In genomic region chr10:80114341-80115284, GRCm38 (mm10) we compare ENCODE assay signal across 8 mouse cellular contexts. TPM values are rescaled to one million over a fixed set of nuclear protein-coding genes. Genes with fewer than 3 reads are reported as not detected.
A peak's percentile ranks its signal among the peaks of the same experiment; 100 is the strongest.
DNase-seq lines count a peak whose midpoint lies in the region; ATAC-seq and TF ChIP-seq lines count a peak whose summit lies in the region.

No protein-coding gene starts in this region.

- peak; percentile 93 for TF ChIP-seq CTCF in E14TG2a.4 (conservative IDR thresholded peaks at IDR 0.05; ENCODE audit: low read length)
- TF ChIP-seq CTCF in lung, embryonic 14.5 days (IDR thresholded peaks at IDR 0.05; ENCODE audit: low read depth) = peak; percentile 98

- H3K27ac ChIP-seq in forebrain, embryonic 13.5 days = peak overlapping the region; percentile 67
- H3K27ac ChIP-seq in lung, embryonic 14.5 days (ENCODE audit: low read depth) = peak overlapping the region; percentile 89

- intact Hi-C loops in heart, postnatal 14 days (cut with DNase I) = loop anchor here (2.0 to 5.0 kb wide), 4 partner anchors 42 to 128 kb away; no protein-coding TSS in a partner anchor

- H3K9me3 ChIP-seq in E14TG2a.4 (ENCODE audit: low read length) = no peaks in the 10 kb centered on the region
- no peaks in the 10 kb centered on the region for H3K9me3 ChIP-seq in forebrain, embryonic 13.5 days (replicated peaks)
- H3K9me3 ChIP-seq in lung, embryonic 14.5 days (ENCODE audit: low read depth, low read length) = no peaks in the 10 kb centered on the region

- no peak overlapping the region; the same call in 1 of the 2 replicates for H3K9ac ChIP-seq in forebrain, embryonic 13.5 days
- peak overlapping the region; percentile 63 for H3K9ac ChIP-seq in lung, embryonic 14.5 days

- WGBS in forebrain, embryonic 13.5 days = 3% methylated on average over 27 of the region's 27 CpGs
- 2% methylated on average over 27 of the region's 27 CpGs for WGBS in lung, embryonic 14.5 days

- ATAC-seq in cerebellum, adult (ENCODE audit: insufficient number of reproducible peaks, low FRiP score, low TSS enrichment) = peak; percentile 49; the same call in 1 of the 2 replicates
- peak; percentile 40 for ATAC-seq in forebrain, embryonic 13.5 days
- peak; percentile 66 for ATAC-seq in lung, embryonic 14.5 days (ENCODE audit: insufficient read depth)
- ATAC-seq in neutrophil, adult 5-6 weeks (ENCODE audit: extremely low read depth, insufficient number of reproducible peaks, low FRiP score, poor library complexity, severe bottlenecking) = peak; percentile 35; the same call in 1 of the 2 replicates

- peak; percentile 93 to 96 for DNase-seq in heart, postnatal 14 days
- DNase-seq in layer of hippocampus, adult 18-20 months (ENCODE audit: low spot score in 2 of 2) = peak; percentile 79 to 93
- DNase-seq in lung, embryonic 14.5 days = peak; percentile 98
- peak; percentile 87 for DNase-seq in testis, postnatal 14 days (ENCODE audit: low spot score)

- H3K36me3 ChIP-seq in E14TG2a.4 (ENCODE audit: insufficient read depth, low read length) = peaks cover 31% of the 10 kb centered on the region
- H3K36me3 ChIP-seq in forebrain, embryonic 13.5 days (ENCODE audit: poor library complexity, severe bottlenecking) = peaks cover 21% of the 10 kb centered on the region
- H3K36me3 ChIP-seq in lung, embryonic 14.5 days (ENCODE audit: insufficient read depth) = peaks cover 20% of the 10 kb centered on the region

- H3K4me3 ChIP-seq in E14TG2a.4 (replicated peaks; ENCODE audit: low read length) = peak overlapping the region; percentile 89
- H3K4me3 ChIP-seq in forebrain, embryonic 13.5 days = peak overlapping the region; percentile 77
- H3K4me3 ChIP-seq in lung, embryonic 14.5 days (ENCODE audit: low read depth, low read length) = peak overlapping the region; percentile 97

- peak overlapping the region; percentile 57 for H3K4me2 ChIP-seq in forebrain, embryonic 13.5 days
- peak overlapping the region; percentile 91 for H3K4me2 ChIP-seq in lung, embryonic 14.5 days

- no peaks in the 10 kb centered on the region for H3K27me3 ChIP-seq in E14TG2a.4 (ENCODE audit: insufficient read depth, low read length)
- H3K27me3 ChIP-seq in forebrain, embryonic 13.5 days = 0 out of 2 replicates have a peak, but pooled peaks cover 2% of the 10 kb centered on the region
- no peaks in the 10 kb centered on the region for H3K27me3 ChIP-seq in lung, embryonic 14.5 days (ENCODE audit: insufficient read depth, low read length)

- peaks cover 56% of the 10 kb centered on the region for H3K4me1 ChIP-seq in E14TG2a.4 (replicated peaks; ENCODE audit: low read depth, low read length)
- peaks cover 37% of the 10 kb centered on the region for H3K4me1 ChIP-seq in forebrain, embryonic 13.5 days
- peaks cover 19% of the 10 kb centered on the region for H3K4me1 ChIP-seq in lung, embryonic 14.5 days (ENCODE audit: insufficient read depth)

RNA-seq across cellular contexts. Expression of gene Stk11, which starts 1.0 kb away (rescaled TPM):
- polyA plus RNA-seq in forebrain, embryonic 13.5 days (2015; fragmentation: Nextera tagmentation; extraction: Ambion mirVana) = 20.7 and 21.6 TPM in 2 replicates
- 100 to 1,000 TPM; 105 to 118 TPM for total RNA-seq in heart, postnatal 14 days (2021)
- total RNA-seq in layer of hippocampus, adult 18-20 months (2021) = 100 to 1,000 TPM; 101 to 102 TPM
- polyA plus RNA-seq in lung, embryonic 14.5 days (2014; fragmentation: Nextera tagmentation; extraction: Ambion mirVana) = 28.7 and 29.7 TPM in 2 replicates
- total RNA-seq in neutrophil, adult 5-6 weeks (2017) = 229 and 235 TPM in 2 replicates

RNA-seq across cellular contexts. Expression of gene Sbno2, which starts 9.2 kb away (rescaled TPM):
- 11.6 and 13.6 TPM in 2 replicates for polyA plus RNA-seq in forebrain, embryonic 13.5 days (2015; fragmentation: Nextera tagmentation; extraction: Ambion mirVana)
- 10 to 100 TPM; 13.5 to 14.0 TPM for total RNA-seq in heart, postnatal 14 days (2021)
- 10 to 100 TPM; 16.3 to 16.9 TPM for total RNA-seq in layer of hippocampus, adult 18-20 months (2021)
- 13.9 and 16.3 TPM in 2 replicates for polyA plus RNA-seq in lung, embryonic 14.5 days (2014; fragmentation: Nextera tagmentation; extraction: Ambion mirVana)
- 232 and 238 TPM in 2 replicates for total RNA-seq in neutrophil, adult 5-6 weeks (2017)

RNA-seq across cellular contexts. Expression of gene Atp5d, which starts 23.8 kb away (rescaled TPM):
- polyA plus RNA-seq in forebrain, embryonic 13.5 days (2015; fragmentation: Nextera tagmentation; extraction: Ambion mirVana) = 454 and 459 TPM in 2 replicates
- 1,000 to 10,000 TPM; 1,168 to 1,183 TPM for total RNA-seq in heart, postnatal 14 days (2021)
- 100 to 1,000 TPM; 354 to 359 TPM for total RNA-seq in layer of hippocampus, adult 18-20 months (2021)
- polyA plus RNA-seq in lung, embryonic 14.5 days (2014; fragmentation: Nextera tagmentation; extraction: Ambion mirVana) = 493 and 529 TPM in 2 replicates
- total RNA-seq in neutrophil, adult 5-6 weeks (2017) = 34.4 and 38.6 TPM in 2 replicates

RNA-seq across cellular contexts. Expression of gene Cbarp, which starts 26.0 kb away (rescaled TPM):
- 21.2 and 26.8 TPM in 2 replicates for polyA plus RNA-seq in forebrain, embryonic 13.5 days (2015; fragmentation: Nextera tagmentation; extraction: Ambion mirVana)
- total RNA-seq in heart, postnatal 14 days (2021) = 1 to 10 TPM; 3.0 to 3.3 TPM
- 100 to 1,000 TPM; 362 to 363 TPM for total RNA-seq in layer of hippocampus, adult 18-20 months (2021)
- 3.8 and 5.5 TPM in 2 replicates for polyA plus RNA-seq in lung, embryonic 14.5 days (2014; fragmentation: Nextera tagmentation; extraction: Ambion mirVana)
- total RNA-seq in neutrophil, adult 5-6 weeks (2017) = 0.98 and 1.6 TPM in 2 replicates

RNA-seq across cellular contexts. Expression of gene Midn, which starts 33.5 kb away (rescaled TPM):
- polyA plus RNA-seq in forebrain, embryonic 13.5 days (2015; fragmentation: Nextera tagmentation; extraction: Ambion mirVana) = 35.1 and 37.9 TPM in 2 replicates
- 100 to 1,000 TPM; 158 to 178 TPM for total RNA-seq in heart, postnatal 14 days (2021)
- total RNA-seq in layer of hippocampus, adult 18-20 months (2021) = 10 to 100 TPM; 59.4 to 68.4 TPM
- 32.6 and 34.2 TPM in 2 replicates for polyA plus RNA-seq in lung, embryonic 14.5 days (2014; fragmentation: Nextera tagmentation; extraction: Ambion mirVana)
- 126 and 143 TPM in 2 replicates for total RNA-seq in neutrophil, adult 5-6 weeks (2017)

Comparison
In these comparisons a context has a peak if more than half of its experiments do, and no peak if none do; other contexts are left out.
1. Peak in every context shown above with its lines: DNase-seq, ATAC-seq, H3K4me3 ChIP-seq and H3K27ac ChIP-seq.
2. RNA of gene Sbno2, which starts 9.2 kb away (total RNA-seq): 232 to 238 TPM in neutrophil, adult 5-6 weeks; 16.3 to 16.9 TPM in layer of hippocampus, adult 18-20 months and 13.5 to 14.0 TPM in heart, postnatal 14 days; every median in the first group is over 10 times any median in the second.